Mouse (Mus musculus) right cerebral cortex, postnatal 14 days (tissue): Measurements from ENCODE around the gene Hsd17b14.

Experiments used
- DNase-seq: peaks from one replicate; pipeline ENCODE4 v3.0.0; 2022

Hsd17b14 gene

DNA sequence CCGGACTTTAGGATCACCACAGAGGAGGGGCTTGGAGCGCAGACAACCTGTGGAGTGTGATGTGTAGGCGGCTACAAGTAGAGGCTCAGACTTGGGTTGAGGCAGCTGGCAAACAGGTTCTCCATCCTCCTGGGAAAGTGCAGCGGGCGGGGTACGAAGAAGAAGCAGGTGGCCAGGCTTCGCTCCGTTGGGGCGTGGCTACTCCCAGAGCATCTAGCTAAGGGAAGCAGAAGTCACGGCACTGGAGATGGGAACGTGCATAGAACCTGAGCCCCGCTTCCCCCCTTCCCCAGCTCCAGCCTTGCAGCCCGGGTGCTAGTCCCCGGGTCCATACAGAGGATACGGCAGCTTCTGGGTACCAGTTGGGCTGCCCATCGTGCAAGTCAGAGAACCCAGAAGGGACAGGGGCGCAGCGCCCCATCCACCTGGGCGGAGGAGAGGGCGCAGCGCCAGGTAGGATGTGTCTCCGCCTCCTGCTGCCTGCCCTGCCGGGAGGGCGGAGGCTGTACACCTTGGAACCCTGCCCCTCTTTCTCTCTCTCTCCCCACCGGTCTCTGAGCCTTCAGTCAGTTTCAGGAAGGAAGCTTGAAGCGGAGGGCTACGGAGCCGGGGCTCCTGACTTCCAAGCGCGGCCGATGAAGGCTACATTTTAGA, 62.5 kb downstream of the Hsd17b14 start, which contains the start of gene Fut1:
Gene Fut1, plus strand, starts transcription at position 248 of the 654 bp plus-strand sequence.
- peak; percentile 27 for DNase-seq
